Mouse (Mus musculus) C2C12 (cell line): ENCODE results near the gene 2310022B05Rik.

Experiments used
- CTCF ChIP-seq: IDR thresholded peaks from one replicate; pipeline ENCODE4 v1.5.1; 2011; ENCODE audit not compliant: control insufficient read depth, insufficient read depth, insufficient read length
- MAX ChIP-seq: IDR thresholded peaks from one replicate; pipeline ENCODE4 v1.6.1; 2011; ENCODE audit warnings: mild to moderate bottlenecking, control low read depth
- MYOD1 ChIP-seq: IDR thresholded peaks from one replicate; pipeline ENCODE4 v1.6.1; 2011; ENCODE audit warnings: low read depth; ENCODE audit not compliant: control insufficient read depth, insufficient read length
- MYOG ChIP-seq: IDR thresholded peaks from one replicate; pipeline ENCODE4 v1.6.1; 2011; ENCODE audit not compliant: control insufficient read depth, insufficient read length; ENCODE audit errors: extremely low read depth
- USF1 ChIP-seq: IDR thresholded peaks from one replicate; pipeline ENCODE4 v1.6.1; 2011; ENCODE audit warnings: low read depth, mild to moderate bottlenecking, control low read depth, moderate library complexity

- TF ChIP-seq CTCF (no peak), MAX (no peak), MYOG (no peak), MYOD1 (no peak), USF1 (no peak)
These were observed 40.4 kb upstream of the 2310022B05Rik start for GRCm38 (mm10) chr8:124703526-124703925.
